Mouse (Mus musculus) left cerebral cortex, adult 9 months (tissue): Measurements from ENCODE around the gene Stmn1.
"Not testable (repeated sequence)": the region's sequence is repeated elsewhere in the genome, so short reads cannot be mapped to it uniquely, and the experiment has no call there.

ENCODE experiments used
- DNase-seq, 2 experiments: peaks; one replicate each; pipeline ENCODE4 v3.0.0; 2022; ENCODE audit warnings: low spot score in 2 of 2

The Stmn1 gene

GRCm38 (mm10) chr4:134484231-134484630 is 16.1 kb downstream of the Stmn1 start:
- DNase-seq, result no peak

GRCm38 (mm10) chr4:134485151-134485900 is 17.2 kb downstream of the Stmn1 start:
- no peak for DNase-seq

- DNase-seq, result no peak
These were observed 20.1 kb downstream of the Stmn1 start for GRCm38 (mm10) chr4:134488211-134488610.

GRCm38 (mm10) chr4:134489986-134490665 is 22.0 kb downstream of the Stmn1 start:
- no peak for DNase-seq

GRCm38 (mm10) chr4:134491716-134492115 is 23.6 kb downstream of the Stmn1 start:
- DNase-seq, result no peak

GRCm38 (mm10) chr4:134494161-134494560 is 26.0 kb downstream of the Stmn1 start:
- DNase-seq, result not testable (repeated sequence)

GRCm38 (mm10) chr4:134494780-134495545 is 26.8 kb downstream of the Stmn1 start:
- DNase-seq, result no peak

GRCm38 (mm10) chr4:134495546-134495923 is 27.4 kb downstream of the Stmn1 start:
- no peak for DNase-seq

GRCm38 (mm10) chr4:134496595-134497210 is 28.6 kb downstream of the Stmn1 start, which contains the start of gene Paqr7:
Gene Paqr7 (plus strand): TSS chr4:134496697.
- DNase-seq, result peak in 1 of 2 experiments; percentile 82

GRCm38 (mm10) chr4:134497223-134497622 is 29.1 kb downstream of the Stmn1 start:
- DNase-seq, result no peak

- DNase-seq, result peak in 1 of 2 experiments; percentile 51
These were observed 30.0 kb downstream of the Stmn1 start for GRCm38 (mm10) chr4:134497986-134498731.

- not testable (repeated sequence) for DNase-seq
These were observed 30.9 kb downstream of the Stmn1 start for GRCm38 (mm10) chr4:134498983-134499382.

- no peak for DNase-seq
These were observed 33.0 kb downstream of the Stmn1 start for GRCm38 (mm10) chr4:134501095-134501494.

GRCm38 (mm10) chr4:134503686-134504357 is 35.7 kb downstream of the Stmn1 start:
- no peak for DNase-seq

GRCm38 (mm10) chr4:134505303-134505789 is 37.2 kb downstream of the Stmn1 start:
- DNase-seq, result no peak

GRCm38 (mm10) chr4:134505966-134506594 is 38.0 kb downstream of the Stmn1 start:
- DNase-seq, result no peak

- DNase-seq, result no peak
These were observed 38.6 kb downstream of the Stmn1 start for GRCm38 (mm10) chr4:134506713-134507112.

- DNase-seq, result no peak
These were observed 42.3 kb downstream of the Stmn1 start for GRCm38 (mm10) chr4:134510396-134510795.

GRCm38 (mm10) chr4:134510845-134511411 is 42.8 kb downstream of the Stmn1 start, which contains the start of gene Aunip:
Gene Aunip (plus strand): TSS chr4:134510999.
- DNase-seq, result peak in 1 of 2 experiments; percentile 79
